Mouse (Mus musculus): ENCODE measurements around the gene Scn2a.

DNA sequence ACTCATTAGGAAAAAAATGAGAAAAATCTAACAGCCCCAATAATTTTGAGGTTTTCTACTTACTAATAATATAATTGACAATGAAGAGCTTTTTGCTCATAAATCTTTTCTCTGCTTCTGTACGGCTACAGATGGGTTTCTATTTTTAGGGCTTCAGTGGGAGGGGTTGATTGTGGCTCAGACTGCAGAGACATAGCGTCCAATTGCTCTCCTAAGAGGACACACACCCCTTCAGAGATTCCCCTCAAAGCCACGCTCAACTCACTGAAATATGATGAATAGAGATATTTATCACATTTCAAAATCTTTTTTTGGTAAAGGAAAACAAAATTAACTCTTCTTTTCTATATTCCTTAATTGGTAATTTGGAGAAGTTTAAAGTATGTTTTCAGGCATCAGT is 64.6 kb downstream of the Scn2a start:
- no peak for TF ChIP-seq ZC3H11A (IDR thresholded peaks at IDR 0.05; ENCODE audit: low read depth, low read length)
- TF ChIP-seq POLR2A (IDR thresholded peaks at IDR 0.05; ENCODE audit: low read depth, low read length), result no peak
- TF ChIP-seq HCFC1 (IDR thresholded peaks at IDR 0.05; ENCODE audit: low read depth, low read length), result no peak
- TF ChIP-seq CTCF (conservative IDR thresholded peaks at IDR 0.05 in 1 of 2, IDR thresholded peaks at IDR 0.05 in 1 of 2; ENCODE audit: low read depth in 2 of 2, low read length in 2 of 2), result no peak
- no peak for TF ChIP-seq KAT2A (IDR thresholded peaks at IDR 0.05; ENCODE audit: insufficient replicate concordance, low read length)
- TF ChIP-seq POLR2AphosphoS2 (IDR thresholded peaks at IDR 0.05; ENCODE audit: low read depth, low read length), result no peak
- no peak for TF ChIP-seq USF1 (IDR thresholded peaks at IDR 0.05; ENCODE audit: low read depth, low read length)
